Mouse (Mus musculus): ENCODE data around the gene Sgms1.
A peak's percentile ranks its signal among the peaks of the same experiment; 100 is the strongest.

Gene Sgms1

DNA sequence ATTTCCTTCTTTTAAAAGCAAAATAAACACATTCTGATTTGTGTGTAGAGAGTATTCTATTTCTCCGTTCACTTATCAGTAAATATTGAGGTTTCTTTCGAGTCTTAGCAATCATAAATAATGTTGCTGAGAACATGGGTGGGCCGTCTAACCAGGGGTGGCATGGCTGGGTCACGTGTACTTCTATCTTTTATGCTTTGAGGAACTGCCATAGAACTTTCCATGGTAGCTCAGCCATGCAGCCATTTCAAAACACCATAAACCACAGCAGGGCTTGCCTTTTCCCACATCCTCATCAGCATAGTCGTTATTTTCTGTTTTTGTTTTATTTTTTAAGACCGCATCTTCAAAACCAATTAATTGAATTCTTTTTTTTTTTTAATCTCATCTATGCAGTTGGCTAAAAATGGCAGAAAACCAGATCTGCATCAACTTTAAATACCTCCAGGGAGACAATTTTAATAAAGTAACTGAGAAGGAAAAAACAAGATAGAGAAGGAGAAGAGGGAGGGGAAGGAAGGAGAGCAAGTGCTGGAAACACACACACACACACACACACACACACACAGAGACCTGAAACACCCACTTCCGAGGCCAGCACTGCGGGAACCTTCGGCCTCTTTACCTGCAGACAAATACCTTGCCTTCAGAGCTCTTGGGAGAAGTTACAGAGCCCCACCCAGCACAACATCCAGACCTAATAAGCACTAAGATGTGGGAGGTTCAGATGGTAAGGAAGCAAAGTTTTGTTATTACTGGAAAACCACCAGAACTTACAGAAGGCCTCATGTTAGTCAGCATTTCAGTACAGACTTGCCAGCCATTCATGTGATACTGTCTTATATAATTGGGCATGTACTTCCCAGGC lies 122.9 kb downstream of the Sgms1 start:
- DNase-seq, result no peak

DNA sequence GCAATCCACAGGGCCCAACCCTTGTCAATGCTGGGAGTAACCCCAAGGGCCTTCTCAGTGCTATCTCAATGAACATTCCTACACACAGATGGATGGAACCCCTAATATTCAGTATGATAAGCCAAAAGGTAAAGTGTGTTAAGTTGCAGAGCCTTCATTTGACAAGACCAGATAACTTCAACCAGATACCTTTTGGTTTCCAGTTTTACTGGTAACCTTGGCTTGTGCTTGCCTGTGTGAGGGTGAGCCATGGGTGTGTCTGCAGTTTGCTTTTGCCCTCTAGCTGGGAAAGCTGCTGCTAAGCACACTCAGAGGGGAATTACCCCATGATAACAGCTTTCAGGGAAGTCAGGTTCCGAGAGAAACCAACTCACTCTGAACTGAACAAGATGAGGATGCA lies 125.8 kb downstream of the Sgms1 start:
- DNase-seq, result no peak

DNA sequence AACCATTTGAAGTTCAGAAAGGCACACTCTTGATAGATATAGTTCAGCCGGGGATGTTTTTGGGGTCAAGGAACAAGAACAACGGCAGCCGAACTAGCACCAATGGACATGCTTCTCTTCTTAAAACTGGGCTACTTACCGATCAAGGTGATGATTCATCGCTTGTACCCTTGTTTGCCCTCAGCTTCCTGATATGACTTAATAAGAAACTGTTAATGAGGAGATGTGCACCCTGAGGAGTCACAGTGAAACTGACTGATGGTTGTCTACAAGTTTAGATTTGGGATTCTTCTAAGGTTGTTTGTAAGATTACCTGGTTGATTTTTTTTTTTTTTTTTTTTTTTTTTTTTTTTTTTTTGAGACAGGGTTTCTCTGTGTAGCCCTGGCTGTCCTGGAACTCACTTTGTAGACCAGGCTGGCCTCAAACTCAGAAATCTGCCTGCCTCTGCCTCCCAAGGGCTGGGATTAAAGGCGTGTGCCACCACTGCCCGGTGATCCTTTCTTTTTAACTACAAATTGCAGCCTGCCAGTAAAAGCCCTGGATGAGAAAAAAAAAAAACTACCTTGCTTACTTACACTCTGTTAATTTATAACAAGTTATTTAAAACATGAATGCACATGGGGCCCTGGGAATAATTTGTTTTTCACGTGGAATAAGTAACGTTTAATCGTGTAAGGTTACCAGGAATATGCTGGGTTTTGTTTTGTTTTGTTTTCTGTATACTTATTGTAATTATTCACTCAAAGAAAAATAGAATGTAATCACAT lies 126.5 kb downstream of the Sgms1 start:
- no peak for DNase-seq

DNA sequence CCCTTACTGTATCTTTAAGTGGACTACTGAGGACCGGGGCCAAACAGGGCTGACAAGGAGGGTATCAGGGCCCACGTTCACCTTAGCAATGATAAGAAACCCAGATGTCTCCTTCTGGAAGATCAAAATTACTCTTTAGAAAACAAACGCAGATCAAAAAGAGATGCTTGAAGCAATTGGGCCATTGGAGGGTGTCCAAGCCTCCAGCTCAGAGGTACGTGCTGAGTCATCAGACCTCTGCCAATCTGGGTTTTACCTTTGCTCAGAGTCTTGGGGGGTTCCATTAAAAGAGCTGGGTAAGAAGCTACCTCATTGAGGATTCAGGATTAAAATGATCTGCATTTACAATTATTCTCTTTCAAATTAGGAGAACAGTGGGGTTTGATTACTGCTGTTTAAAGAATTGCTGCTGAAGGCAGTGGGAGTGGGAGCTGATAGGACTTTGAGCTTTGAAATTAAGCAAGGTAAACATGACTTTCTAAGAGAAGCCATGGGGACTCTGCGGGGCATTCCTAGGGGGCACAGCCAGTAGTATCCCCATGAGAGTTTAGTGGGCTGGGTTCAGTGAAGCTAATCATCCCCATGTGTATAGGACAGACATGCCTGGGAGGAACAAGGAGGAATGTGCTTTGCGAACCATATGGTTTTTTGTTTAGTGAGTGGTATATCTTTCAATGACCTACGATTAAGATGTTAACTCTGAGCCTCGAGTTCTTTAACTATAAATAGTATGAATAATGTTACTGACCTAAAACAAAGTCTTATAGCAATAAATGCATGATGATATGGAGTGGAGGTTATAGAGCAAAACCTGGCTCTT lies 128.4 kb downstream of the Sgms1 start:
- DNase-seq, result peak in 1 of 2 experiments; percentile 59

DNA sequence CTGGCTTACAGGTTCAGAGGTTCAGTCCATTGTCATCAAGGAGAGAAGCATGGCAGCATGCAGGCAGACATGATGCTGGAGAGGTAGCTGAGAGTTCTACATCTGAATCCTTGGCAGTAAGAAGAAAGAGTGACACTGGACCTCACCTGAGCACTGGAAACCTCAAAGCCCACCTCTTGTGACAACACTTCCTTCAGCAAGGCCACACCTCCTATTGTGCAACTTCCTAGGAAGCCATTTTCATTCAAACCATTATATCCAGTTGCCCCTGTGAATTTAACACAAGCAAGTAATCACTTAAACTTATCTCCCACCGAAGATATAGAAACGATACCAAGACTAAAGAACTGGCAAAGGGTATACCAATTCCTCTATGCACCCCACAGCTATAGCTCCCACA lies 129.7 kb downstream of the Sgms1 start:
- no peak for DNase-seq

DNA sequence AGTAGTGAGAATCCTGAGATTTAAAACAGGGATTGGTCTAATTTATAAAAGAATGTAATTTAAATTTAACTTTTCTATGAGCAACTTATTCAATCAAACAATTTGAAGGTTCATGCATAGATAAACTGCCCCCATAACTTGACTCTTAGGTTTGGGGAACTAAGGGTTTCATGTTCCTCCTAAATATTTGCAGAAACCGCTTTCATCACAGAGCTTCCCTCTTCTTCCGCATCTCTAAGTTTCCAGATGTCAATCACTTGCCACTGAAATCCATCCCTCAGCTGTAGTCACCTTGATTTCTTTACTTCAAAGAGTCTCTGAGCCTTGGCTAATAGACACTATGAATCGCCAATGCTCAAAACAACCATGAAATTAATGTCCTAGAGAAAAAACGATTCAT lies 130.5 kb downstream of the Sgms1 start:
- DNase-seq, result no peak

DNA sequence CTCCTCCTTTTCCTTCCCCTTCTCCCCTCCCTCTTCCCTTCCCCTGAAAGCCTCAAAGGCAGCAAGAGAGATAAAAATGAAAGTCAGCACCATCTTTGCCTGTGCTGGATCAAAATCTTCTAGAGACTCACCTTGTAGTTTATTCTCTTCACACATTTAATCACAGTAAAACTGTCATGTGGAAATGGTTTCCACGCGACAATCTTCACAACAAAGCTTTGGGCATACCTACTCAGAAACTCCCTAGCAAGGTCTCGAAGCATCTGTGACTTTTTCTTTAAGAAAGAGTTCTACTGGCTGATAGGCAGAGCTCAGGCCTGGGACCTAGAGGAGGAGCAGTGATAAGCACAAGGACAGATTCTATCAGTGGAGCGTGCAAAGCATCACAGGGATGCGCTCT lies 131.4 kb downstream of the Sgms1 start:
- DNase-seq, result no peak

DNA sequence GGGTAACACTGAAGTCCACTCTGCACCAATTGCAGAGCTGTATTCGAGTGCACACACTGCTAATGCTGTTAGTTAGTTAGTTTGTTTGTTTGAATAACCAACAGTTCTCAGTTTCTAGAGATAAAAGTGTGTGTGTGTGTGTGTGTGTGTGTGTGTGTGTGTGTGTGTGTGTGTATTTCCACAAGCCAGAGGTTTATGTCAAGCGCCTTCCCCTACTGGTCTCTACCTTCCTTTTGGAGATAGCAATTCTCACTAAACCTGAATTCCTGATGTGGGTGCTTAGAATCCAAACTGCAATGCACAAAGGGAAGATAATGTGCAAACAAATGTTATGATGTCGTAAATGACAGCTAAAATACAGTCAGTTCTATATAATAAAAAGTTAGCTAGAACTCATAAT lies 131.9 kb downstream of the Sgms1 start:
- no peak for DNase-seq

DNA sequence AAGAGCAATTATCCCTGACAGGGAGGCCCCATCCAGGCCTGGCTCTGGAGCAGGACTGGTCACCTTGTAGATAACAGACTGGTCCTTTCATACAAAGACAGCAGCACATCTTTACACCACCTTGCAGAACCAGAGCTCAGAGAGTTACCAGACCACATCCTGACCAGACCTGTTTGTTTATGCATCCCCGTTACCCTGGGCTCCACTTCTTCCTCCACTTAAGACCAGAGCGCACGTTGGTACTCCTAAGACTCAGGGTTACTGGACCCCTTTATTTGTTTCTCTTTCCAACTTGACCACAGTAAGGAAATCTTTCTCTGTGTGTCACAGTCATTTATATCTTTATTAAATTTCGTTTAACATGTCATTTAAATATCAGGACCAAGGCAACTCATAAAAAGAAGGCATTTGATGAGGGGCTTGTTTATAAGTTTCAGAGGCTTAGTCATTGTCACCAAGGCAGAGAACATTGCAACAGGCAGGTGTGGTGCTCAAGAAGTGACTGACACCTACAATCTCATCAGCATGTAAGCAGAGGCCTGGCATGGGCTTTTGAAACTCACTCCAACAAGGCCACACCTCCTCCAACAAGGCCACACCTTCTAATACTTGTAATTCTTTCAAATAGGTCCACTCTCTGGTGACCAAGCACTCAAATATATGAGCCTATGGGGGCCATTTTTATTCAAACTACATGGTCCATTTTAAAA lies 132.7 kb downstream of the Sgms1 start:
- no peak for DNase-seq

DNA sequence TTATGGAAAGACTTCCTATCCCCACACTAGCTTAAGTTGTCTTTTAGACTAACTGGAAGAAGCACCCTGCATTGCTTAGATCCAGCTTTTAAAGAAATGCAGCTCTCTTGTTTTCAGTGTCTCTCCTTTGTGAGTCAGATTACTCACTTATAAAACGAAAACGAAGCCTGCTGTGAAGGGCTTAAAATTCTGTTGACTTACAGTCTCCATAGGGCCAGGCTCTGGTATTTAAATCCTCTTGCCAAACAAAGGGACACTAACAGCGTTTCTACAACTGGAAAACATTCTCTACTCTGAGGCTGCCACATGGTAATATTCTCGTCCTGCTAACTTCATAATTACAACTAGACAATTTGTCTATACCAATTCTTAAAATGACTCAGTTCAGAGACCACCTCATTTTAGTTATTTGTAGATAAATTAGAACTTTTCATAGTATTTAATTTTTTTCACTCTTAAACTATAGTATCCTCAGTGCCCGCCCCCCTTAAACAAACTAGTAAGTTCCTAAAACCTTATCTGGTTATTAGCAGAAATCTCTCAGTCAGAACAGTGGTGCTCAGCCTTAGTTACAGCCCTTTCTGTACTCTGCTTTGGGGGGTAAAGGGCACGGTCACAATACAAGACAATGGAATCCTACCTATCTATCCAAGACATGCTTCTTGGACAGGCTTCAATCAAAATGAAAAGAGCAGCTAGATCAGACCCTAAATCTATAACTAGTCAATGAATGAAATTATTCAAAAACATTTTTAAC lies 133.9 kb downstream of the Sgms1 start:
- DNase-seq, result no peak

DNA sequence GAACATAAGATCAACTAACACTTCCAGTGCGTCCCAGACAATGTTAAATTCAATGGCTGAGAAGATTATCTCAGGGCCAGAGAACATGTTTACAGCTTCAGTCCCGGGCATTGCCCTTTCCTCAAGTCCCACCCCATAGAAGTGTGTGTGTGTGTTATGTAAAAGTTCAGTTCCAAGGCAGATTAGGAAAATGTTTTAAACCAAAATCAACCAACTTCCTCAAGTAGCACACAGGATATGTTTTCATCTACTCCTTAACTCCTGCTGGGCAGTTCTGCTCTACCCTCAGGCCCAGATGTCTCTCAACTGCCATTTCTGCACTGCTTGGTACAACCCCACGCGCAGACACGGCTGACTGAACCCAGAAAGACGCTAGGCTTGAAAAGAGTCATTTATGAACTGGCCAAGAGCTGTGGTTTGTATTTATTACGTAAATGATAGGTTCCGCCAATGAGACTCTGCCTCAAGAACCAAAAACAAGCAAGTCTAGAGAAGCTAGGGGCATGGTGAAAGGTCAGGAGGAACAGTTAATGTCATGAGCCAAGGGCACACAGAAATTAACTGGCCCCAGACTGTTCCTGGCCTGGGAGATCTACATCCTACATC lies 134.7 kb downstream of the Sgms1 start:
- DNase-seq, result no peak

DNA sequence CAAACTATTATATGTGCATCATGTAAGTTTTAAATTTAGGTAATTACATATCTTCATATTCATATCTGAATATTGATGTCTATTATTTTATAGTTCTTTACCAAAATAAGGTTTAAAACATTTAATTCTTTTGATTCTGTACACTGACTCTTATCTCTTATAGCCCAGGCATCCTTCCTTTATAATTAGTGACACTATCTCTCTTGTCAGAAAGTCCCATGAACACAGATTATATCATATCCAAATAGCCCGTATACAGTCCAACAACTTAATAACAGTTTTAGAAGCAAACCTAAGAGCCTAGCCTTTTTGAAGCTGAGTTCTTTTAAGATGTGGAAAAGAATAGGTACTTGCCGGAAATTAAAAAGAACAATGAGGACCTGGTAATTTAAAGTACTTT lies 135.3 kb downstream of the Sgms1 start:
- DNase-seq, result no peak

DNA sequence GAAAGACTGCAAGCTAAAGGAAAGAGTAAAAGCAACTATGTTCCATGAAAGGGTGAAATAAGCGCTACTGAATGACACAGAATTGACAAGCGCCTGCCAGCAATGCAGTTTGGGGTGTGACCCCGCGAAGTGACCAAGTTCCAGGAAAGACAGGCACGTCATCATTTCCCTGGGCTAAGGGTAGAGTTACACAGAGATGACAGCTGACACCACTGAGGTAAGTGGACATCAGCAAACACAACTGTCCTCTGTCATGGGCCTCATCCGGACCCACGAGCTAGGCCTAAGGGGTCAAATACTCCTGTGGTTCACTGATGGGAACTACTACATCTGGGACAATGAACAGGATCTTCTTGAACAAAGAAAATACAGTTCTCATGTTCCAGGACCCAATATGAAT lies 136.5 kb downstream of the Sgms1 start:
- DNase-seq, result no peak

DNA sequence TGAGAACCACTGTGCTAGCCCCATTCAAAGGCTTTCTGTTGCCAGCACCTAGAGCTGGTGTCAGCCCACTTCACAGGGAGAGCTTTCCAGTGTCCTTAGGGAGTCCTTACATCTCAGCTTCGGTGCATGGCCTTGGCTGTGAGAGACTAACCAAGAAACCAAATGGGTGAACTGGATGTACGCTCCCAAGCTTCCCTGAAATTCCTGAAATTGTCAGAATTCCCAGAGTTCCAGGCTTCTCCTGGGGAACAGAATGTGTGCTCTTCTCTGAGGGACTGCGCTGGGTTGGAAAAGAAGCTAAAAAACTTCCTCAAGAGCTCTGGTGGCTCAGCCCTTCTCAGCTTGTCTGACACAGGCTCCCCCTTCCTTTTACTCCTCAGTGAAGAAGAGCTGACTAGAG lies 137.1 kb downstream of the Sgms1 start:
- no peak for DNase-seq

DNA sequence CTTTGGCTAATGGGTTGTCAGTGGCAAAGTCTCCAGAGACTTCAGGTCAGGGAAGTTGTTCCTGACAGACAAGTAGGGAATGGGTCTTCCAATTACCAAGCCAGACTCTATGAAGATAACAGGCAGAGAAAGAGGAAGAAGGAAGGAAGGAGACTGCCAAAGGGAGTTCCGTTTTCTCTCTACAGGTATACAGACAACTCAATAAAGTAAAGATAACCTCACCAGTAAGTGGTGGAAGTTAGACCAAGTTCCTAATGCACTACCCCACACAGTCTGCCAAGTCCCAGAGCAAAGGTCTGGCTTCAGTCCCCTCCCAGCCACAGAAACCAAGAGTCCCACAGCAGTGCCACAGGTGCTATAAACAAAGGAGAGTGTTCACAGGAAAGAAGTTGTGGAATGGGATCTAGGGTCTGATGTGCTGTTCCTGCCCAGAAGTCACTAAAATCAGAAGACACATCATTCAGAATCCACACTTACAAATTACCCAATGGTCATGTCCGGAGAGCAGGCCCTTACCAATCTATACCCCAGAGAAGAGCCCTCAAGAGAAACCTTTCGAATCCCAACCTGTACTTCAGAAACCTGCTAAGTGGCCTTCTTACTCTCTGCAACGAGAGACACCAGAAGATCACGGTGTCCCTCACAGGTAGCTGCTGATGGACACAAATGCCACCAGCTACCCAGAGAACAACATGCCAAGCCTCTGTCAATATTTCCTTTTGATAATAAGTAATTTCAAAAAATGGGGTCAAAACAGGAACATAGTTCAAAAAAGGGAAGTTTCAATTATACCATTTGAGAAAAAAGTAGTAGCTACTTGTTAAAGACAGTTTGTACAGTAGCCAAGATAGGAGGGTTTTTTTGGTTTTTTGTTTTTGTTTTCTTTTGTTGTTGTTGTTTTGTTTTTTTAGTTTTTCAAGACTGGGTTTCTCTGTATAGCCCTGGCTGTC lies 140.1 kb downstream of the Sgms1 start:
- no peak for DNase-seq

DNA sequence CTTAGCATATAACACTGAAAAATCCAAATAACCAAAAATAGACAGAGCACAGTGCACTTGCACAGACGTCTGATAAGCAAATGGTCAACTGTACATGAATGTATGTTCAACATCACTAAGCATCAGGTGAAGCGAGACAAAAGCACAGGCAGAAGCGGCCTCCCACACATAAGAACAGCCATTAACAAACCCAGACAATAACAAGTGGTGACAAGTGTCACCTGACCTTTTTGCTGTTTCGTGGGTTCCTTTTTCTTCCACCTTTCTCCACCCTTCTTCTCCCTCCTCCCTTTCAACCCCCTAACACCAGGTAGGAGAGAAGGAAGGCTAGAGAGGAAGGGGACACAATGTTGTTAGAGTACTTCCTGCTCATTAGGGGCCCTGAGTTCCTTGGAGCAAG lies 144.6 kb downstream of the Sgms1 start:
- no peak for DNase-seq

DNA sequence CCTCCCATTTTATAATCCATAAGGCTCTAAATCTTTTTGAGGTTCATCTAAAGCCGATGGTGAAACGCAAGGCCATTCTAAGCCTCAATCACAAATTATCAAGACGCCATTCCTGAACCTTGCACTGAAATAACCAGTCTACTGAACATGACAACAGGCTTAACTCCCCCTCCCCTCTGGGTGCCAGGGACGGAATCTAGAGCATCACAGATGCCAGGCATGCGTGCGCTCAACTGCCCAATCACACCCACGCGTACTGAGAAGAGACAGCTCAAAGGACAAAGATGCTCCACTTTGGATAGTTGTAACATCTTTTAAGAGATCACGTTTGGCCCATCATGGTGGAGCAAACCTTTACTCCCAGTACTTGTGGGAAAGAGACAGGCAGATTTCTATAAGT lies 146.3 kb downstream of the Sgms1 start:
- DNase-seq, result peak in 1 of 2 experiments; percentile 46

DNA sequence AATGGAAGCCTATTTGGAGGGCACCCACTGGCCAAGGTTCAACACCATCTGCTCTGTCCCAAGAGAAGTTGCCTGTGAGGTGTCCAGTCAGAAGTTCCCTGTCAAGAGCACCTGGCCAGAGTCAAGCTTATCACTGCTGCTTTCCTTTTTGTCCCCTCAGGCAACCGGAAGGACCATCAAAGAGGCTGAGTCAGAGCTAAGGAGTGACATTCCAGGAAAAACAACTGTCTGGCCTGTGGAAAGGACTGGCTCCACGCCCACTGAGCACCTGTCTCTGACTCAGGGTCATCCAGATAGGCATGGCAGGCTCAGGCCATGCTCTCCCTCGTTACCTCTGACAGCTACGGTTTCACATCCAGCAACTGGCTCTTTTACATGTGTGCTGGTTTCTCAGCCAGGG lies 147.4 kb downstream of the Sgms1 start:
- peak; percentile 38 to 52 for DNase-seq

DNA sequence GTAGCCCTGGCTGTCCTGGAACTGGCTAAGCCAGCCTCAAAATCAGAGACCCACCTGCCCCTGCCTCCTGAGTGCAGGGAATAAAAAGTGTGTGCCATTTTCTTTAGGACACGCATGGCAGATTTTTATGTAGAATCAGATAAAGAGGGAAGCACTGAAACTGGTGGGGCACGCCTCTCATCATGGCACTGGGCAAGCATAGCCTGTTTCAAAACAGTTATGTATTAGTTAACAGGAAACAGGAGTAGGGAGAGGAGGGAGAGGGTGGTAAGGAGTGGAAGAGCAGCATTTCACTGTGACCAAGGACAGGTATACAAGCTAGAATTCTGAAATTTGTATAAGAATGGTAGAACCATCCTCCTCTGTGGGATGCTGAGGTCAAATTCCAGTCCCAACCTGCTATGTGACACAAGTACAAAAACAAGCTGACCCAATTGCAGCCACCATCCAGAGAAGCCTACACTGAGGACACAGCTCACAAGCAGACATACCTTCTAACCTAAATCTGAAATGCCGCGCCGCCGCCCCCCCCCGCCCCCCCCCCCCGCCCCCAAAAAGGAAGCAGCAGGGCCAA lies 149.0 kb downstream of the Sgms1 start:
- no peak for DNase-seq

DNA sequence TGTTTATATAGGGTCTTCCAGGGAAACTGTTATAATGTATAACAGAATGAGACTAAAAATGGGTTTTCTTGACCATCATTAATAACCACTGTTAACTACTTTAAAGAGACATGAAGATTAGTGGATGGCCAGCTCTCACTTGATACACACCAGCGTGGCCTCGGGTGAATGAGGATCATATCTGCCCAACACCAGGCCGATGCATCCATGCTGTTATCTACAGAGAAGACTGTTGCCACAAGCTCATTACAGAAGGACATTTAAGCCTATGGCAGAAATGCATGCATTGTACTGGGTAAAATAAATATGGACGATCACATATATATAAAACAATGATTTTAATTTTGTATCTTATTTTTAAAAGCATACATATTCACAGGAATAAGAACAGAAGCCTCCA lies 149.6 kb downstream of the Sgms1 start:
- no peak for DNase-seq

Measured in cerebellum, postnatal 25 days (tissue).